Mouse (Mus musculus): Measurements from ENCODE around the gene Ispd.

The Ispd gene

DNA sequence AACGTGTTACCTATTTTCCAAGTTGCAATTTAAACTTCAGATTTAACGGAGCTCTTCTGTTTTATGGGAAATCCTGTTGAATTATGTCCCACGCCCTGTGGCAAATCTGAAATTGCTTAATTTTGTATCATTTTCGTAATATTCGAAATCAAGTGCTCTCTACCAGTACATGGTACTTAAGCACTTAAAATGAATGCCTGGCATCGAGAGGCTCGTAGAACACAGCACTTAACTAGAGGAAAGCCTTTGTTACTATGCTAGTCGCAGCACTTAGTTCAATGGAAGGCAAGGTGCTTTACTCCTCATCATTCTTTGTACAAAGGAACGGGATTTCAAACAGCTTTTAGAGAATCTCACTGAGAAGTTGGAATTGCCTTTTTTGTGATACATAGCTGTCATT, 168.2 kb downstream of the Ispd start:
- DNase-seq (ENCODE audit: extremely low read depth, low read depth, low spot score): no peak

DNA sequence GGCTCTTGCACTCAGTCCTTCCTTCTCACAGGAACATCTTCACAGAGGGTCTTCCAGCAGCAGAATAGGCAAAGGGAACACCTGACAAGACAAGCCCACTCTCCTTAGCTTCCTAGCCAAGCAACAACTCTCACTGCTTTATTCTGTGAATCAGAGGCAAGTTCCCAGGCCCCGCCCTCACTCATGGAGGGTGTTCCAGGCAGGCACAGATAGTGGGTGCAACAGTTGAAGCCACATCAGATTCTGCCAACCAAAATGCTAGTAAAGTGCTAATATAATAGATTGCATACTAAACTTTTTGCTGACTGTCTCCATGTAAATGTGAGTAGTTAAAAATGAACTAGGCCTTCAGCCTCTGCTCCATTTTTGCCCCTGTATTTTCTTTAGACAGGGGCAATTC, 173.4 kb downstream of the Ispd start:
- no peak for DNase-seq (ENCODE audit: extremely low read depth, low read depth, low spot score)

GRCm38 (mm10) chr12:36564146-36564545, 182.9 kb downstream of the Ispd start:
- DNase-seq (ENCODE audit: extremely low read depth, low read depth, low spot score): peak; percentile 62

GRCm38 (mm10) chr12:36566974-36567373, 185.7 kb downstream of the Ispd start:
- DNase-seq (ENCODE audit: extremely low read depth, low read depth, low spot score): no peak

DNA sequence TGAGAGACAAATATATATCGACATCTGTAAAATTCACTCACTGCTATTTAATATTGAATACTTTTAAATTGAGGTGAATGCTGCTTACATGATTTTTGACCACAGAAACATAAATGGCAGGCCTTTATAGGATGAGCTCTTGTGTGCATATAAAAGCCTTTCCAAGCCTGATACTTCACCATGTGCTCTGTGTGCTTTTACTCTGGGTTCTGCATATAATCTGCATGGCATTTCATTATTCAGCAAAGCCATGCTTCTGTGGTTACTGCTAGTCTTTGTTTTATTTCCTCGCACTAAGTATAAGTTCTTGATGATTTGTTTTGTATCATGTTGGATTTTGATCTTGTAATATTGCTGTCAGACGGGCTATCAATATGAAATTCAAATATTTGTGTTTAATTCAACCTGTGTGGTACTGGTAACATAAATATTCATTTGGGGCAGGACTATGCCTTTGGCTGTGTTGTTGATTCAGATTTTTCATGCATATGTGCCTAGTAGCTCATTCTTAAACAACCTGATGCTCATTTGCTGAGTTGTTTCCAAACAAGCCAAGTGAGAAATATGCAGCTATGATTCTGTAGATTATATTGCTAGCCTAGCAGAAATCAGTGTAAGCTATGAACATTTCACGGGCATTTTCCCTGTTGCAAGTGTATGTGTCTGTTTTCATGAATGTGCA, 189.3 kb downstream of the Ispd start:
- no peak for DNase-seq (ENCODE audit: extremely low read depth, low read depth, low spot score)

- no peak for DNase-seq (ENCODE audit: extremely low read depth, low read depth, low spot score)
Observed at GRCm38 (mm10) chr12:36584828-36585227, 203.6 kb downstream of the Ispd start.

DNA sequence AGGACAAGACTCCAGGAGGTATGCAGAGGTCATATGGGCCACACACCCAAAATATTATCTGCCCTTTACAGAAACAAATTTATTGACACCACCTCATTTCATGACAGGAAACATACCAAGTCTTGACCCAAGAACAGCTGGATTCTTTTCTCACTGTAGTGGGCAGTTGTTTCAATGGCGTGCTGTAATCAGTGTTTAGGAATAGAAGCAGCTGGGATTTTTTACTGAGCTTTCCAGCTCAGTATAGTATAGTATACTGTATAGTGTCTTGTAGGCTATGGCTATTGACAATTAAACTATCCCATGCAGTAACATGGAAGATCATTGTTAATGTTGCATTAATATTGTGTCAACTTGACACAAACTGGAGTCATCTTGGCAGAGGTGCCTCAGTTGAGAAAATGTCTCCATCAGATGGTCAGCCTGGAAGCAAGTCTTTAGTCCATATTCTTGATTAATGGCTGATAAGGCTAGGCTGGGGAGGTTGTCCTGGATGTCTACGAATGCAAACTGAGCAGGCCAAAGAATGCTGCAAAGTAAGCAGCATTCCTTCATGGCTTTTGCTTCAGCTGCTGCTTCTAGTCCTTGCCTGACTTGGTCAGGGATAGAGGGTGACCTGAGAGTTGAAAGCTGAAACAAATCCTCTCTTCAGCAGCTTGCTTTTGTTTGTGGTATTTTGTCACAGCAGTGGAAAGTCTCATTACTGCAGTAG, 216.4 kb downstream of the Ispd start:
- no peak for DNase-seq (ENCODE audit: extremely low read depth, low read depth, low spot score)

DNA sequence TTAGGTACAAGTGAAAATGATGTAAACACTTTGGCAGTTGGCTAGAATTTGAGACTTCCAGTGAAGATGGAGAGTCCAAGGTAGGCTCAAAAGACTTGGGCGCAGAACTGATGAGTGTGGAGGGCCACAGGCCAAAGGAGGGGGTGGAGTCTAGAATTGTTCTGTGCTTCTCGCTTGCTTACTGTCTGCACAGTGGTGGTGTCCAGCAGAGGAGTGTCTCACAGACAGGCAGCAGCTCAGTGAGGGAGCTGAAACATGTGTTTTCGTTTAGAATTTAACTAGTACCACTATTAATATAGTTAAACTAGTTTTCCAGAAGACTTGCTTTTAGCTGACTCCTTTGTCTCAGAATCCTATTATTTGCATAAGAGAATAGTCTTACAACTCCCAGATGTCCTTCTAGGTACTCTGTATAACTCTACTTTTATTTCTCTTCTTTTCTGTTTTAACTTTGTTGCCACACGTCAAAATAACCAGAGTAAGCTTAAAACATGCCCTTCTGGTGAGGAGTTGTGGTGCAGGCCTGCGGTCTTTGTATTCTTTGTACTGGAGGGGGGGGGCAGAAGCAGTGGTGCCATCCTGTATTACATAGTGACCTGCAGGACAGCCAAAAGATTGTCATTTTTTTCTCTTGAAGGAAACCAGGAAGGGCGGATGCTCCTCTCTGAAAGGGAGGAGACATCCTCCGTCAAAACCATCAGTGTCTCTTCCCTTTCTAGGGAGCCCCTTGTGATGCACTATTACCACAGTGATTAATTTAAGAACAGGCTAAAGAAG, 240.9 kb downstream of the Ispd start:
- DNase-seq (ENCODE audit: extremely low read depth, low read depth, low spot score): no peak

DNA sequence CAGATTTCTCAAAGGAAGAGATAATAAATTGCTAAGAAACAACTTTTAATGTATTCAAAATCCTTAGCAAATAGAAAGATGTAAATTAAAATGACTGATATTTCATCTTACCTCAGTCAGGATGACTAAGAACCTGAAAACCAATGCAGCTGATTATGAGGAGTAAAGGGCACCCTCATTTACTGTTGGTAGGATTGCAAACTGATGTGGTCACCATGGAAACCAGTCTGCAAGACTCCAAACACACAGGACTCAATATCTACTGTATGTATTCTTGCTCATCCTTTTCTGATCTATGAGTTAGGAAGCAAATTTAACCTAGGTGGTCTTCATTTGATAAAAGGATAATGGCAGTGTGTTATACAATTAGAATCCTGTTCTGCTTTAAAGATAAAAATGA, 246.0 kb downstream of the Ispd start:
- DNase-seq (ENCODE audit: extremely low read depth, low read depth, low spot score): no peak

DNA sequence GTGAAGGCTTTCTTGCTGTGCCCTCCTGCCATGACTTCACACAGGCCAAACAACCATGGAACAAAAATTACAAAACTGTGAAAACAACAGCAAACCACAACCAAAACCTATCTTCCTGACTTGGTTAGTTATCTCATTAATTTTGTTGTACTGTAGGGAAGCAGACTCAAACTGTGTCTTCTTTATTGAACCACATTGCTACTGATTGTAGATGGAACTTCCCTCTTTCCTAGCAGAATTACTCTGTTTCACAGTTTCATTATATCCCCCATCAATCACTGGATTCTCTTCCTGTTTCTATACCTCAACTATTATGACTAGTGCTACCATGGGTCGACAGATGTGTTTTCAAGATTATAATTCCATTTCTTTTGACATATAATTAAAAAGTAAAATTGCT, 251.2 kb downstream of the Ispd start:
- DNase-seq (ENCODE audit: extremely low read depth, low read depth, low spot score): no peak

- no peak for DNase-seq (ENCODE audit: extremely low read depth, low read depth, low spot score)
Observed at GRCm38 (mm10) chr12:36647514-36647913, 266.3 kb downstream of the Ispd start.

DNA sequence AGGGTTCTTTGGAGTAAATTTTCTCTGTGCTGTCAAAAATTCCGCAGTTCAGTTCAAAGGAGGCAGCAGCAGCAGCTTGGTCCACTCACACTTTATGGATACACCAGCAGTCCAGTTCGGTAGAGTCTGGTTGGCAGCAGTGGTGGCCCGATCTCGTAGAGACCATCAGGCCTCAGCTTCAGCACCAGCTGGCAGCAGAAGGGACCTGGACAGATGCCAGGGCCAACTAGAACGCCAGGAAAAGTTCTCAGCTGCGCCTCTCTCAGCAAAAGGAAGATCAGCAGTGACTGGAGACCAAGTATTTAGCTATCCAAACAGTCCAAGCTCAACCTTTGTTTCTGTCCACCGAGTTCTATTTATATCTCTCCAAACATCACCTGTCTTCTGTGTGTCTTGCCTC, 281.2 kb downstream of the Ispd start:
- DNase-seq (ENCODE audit: extremely low read depth, low read depth, low spot score): no peak

- DNase-seq (ENCODE audit: extremely low read depth, low read depth, low spot score): no peak
Observed at GRCm38 (mm10) chr12:36664783-36665182, 283.5 kb downstream of the Ispd start.

DNA sequence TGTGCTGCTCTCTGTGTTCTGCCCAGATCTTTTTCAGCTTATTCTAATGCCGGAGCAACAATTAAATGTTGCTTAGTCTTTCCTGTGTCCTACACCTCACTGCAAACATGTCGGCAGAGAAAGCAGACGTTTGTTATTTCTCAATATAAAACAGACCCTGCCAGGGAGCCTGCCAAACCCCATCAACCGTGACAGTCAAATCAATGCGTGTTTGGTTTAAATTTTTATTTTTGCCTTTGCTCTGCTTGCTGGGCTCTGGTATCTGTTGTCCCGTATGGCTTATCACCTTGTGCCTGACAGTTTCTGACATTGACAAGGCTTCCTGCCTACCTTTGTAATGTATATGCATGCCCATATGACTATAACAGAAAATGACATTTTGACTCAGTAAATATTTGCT, 285.5 kb downstream of the Ispd start:
- no peak for DNase-seq (ENCODE audit: extremely low read depth, low read depth, low spot score)

DNA sequence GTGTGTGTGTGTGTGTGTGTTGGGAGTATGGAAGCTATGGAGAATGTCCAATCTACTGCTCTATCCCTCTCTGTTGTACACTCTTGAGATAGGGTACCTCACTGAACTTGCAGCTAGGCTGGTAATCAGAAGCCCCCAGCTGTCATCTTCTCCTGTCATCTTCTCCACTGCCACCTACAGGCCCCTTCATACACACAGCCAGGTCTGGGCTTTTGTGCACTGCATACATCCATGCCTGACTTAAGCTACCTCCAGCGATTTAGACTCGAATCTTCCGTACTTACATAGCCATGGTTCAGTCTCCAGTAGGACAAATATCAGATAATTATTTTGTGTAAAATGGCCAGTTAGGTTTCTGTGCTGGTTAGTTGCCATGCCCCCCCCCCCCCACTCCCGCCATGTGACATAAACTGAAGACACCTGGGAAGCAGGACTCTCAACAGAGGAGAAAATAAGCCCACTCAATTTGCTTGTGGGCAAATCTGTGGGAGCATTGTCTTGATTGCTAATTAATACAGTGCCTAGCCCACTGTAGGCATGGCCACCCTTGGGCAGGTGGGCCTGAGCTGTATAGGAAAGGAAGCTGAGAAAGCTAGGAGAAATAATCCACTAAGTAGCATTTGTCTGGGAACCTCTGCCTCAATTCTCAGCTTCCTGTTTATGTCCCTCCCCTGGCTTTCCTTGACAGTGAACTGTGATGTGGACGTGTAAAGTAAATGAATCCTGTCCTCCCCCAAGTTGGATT, 289.1 kb downstream of the Ispd start:
- DNase-seq (ENCODE audit: extremely low read depth, low read depth, low spot score): no peak

- DNase-seq (ENCODE audit: extremely low read depth, low read depth, low spot score): no peak
Observed at GRCm38 (mm10) chr12:36670915-36671579, 289.8 kb downstream of the Ispd start.

GRCm38 (mm10) chr12:36674481-36674880, 293.2 kb downstream of the Ispd start:
- DNase-seq (ENCODE audit: extremely low read depth, low read depth, low spot score): no peak

- no peak for DNase-seq (ENCODE audit: extremely low read depth, low read depth, low spot score)
Observed at GRCm38 (mm10) chr12:36678220-36678619, 297.0 kb downstream of the Ispd start.

DNA sequence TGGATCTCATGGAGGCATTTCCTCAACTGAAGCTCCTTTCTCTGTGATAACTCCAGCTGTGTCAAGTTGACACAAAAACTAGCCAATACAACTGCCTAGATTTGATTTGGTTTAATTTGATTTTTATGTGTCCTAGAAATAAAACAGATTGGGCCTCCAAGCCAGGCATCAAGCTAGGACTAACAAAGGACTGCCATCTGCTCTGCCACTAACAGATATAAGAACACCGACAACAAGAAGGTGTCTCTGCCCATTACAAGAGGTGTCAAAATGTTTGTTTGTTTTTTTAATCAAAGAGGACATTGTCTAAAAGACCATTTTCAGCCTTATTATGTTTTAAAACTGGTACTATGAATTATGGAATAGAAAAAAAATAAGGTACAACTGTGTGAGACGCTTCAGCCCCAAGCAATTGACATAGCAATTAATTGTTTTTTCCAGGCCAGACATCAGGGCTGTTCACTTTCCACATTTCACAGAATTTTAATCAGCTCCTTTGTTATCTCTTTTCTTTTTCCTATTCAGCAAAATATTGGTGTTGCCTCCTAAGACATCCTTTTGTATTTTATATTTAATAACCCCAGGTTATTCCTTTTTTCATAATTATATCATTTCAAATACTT, 299.7 kb downstream of the Ispd start:
- no peak for DNase-seq (ENCODE audit: extremely low read depth, low read depth, low spot score)

DNA sequence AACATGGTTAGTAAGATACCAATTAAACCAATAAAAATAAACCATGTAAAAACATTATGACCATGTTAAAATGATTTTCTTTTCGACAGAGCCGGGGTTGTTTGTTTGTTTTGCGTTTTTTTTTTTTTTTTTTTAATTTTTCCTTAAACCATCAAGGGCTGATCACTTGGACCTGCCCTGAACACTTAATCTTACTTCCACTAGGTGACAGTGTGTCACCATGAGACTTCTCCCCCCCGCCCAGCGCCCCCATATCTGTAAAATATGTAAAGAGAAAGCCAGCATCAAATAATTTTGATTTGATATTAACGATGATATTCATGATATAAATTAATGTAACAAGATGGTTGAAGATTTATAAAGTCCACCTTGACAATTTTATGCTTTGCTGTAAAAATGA, 300.5 kb downstream of the Ispd start:
- DNase-seq (ENCODE audit: extremely low read depth, low read depth, low spot score): no peak
